Mouse (Mus musculus) midbrain, embryonic 14.5 days (tissue): ENCODE measurements at regions not wholly inside any gene's neighbourhood (a gene's known extent, or its start where the extent isn't known, plus 50 kb on each side); places are given as distances from the start of the nearest gene placed in this dataset.

Experiments
- ATAC-seq: fragments of 200-750 bp; cut with Nextera tagmentation; 2 replicates; pipeline ENCODE4 v1.8.0; 2017; ENCODE audit warnings: moderate number of reproducible peaks, moderate library complexity; ENCODE audit not compliant: low FRiP score, low TSS enrichment
- DNase-seq: peaks from one replicate; pipeline ENCODE4 v3.0.0-alpha.2; 2015
- H3K27ac ChIP-seq: fragments of 300-500 bp; sonication (generic); replicated peaks from 2 replicates; pipeline ENCODE4 v1.5.1; 2014; ENCODE audit warnings: mild to moderate bottlenecking, low read depth, low read length, moderate library complexity
- H3K27me3 ChIP-seq: fragments of 300-500 bp; sonication (generic); 2 replicates; pipeline ENCODE4 v1.6.1; 2014; ENCODE audit warnings: low read length, control low read depth, mixed read lengths; ENCODE audit not compliant: control insufficient read depth, insufficient read depth
- H3K36me3 ChIP-seq: fragments of 300-500 bp; sonication (generic); 2 replicates; pipeline ENCODE4 v1.6.1; 2014; ENCODE audit warnings: low read length, control low read depth; ENCODE audit not compliant: control insufficient read depth, insufficient read depth
- H3K4me1 ChIP-seq: fragments of 300-500 bp; sonication (generic); 2 replicates; pipeline ENCODE4 v1.6.1; 2014; ENCODE audit warnings: mild to moderate bottlenecking, antibody characterized with exemption, low read length, control low read depth; ENCODE audit not compliant: control insufficient read depth, insufficient read depth
- H3K4me2 ChIP-seq: fragments of 300-500 bp; sonication (generic); 2 replicates; pipeline ENCODE4 v1.6.1; 2014; ENCODE audit warnings: mild to moderate bottlenecking, low read length, moderate library complexity
- H3K4me3 ChIP-seq: fragments of 300-500 bp; sonication (generic); replicated peaks from 2 replicates; pipeline ENCODE4 v1.5.1; 2014; ENCODE audit warnings: low read depth, low read length
- H3K9ac ChIP-seq: fragments of 300-500 bp; sonication (generic); replicated peaks from 2 replicates; pipeline ENCODE4 v1.6.1; 2014; ENCODE audit warnings: mild to moderate bottlenecking, low read length, moderate library complexity
- H3K9me3 ChIP-seq: fragments of 300-500 bp; sonication (generic); 2 replicates; pipeline ENCODE4 v1.6.1; 2016; ENCODE audit warnings: low read length, control low read depth, mixed read lengths; ENCODE audit not compliant: control insufficient read depth
- WGBS: fragments of 180-500 bp; shearing (Covaris S2); extraction: QIAGEN DNeasy Blood & Tissue Kit; methylation state at CpG from one replicate; pipeline ENCODE4 v1.1.7; 2014; 5-methylcytosine and 5-hydroxymethylcytosine counted together

DNA sequence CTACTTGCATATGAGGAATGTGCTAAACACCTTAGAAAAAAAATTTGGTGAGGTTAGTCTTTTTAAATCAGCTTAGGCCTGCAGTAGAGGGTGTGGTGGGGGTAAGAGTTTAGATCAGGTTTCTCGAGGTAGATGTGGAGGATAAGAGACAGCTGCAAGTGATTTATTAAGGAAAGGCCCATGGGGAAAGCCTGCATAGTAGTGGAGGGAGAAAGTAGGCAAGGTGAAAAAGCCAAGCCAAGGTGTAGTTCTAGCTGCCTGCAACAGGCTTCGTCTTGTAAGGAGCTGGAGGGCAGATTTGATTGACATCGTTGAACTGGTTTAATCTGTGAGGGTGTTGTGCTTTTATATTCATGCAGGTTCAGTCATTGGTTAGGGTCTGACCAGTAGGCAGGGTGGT lies 182.2 kb upstream of the Slc30a5 start:
- H3K4me2 ChIP-seq, result no peak overlapping the region
- ATAC-seq, result no peak
- H3K9ac ChIP-seq, result no peak overlapping the region
- no peak overlapping the region for H3K27ac ChIP-seq
- no peaks in the 10 kb centered on the region for H3K9me3 ChIP-seq
- no peaks in the 10 kb centered on the region for H3K4me1 ChIP-seq
- 87% methylated on average over 3 of the region's 3 CpGs for WGBS
- DNase-seq, result no peak
- no peaks in the 10 kb centered on the region for H3K27me3 ChIP-seq
- H3K36me3 ChIP-seq, result no peaks in the 10 kb centered on the region
- no peak overlapping the region for H3K4me3 ChIP-seq

DNA sequence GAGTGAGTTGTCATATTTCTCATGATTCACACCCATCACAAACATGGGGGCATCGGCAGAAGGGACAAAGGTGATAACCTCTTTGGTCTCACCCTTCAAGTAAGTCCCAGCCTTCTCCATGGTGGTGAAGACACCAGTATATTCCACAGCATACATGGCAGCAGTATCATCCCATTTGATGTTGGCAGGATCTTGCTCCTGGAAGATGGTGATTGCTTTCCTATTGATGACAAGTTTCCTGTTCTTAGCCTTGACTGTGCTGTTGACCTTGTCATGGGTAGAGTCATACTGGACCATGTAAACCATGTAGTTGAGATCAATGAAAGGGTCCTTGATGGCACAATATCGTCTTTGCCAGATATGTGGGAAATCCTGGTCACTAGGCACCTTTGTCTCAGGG lies 180.4 kb upstream of the Slc30a5 start:
- Histone ChIP-seq H3K4me2 (no peak overlapping the region), H3K9ac (no peak overlapping the region), H3K9me3 (no peaks in the 10 kb centered on the region), H3K4me1 (no peaks in the 10 kb centered on the region), H3K36me3 (no peaks in the 10 kb centered on the region), H3K27ac (no peak overlapping the region), H3K4me3 (no peak overlapping the region), H3K27me3 (no peaks in the 10 kb centered on the region)
- 85% methylated on average over 2 of the region's 2 CpGs for WGBS
- no peak for DNase-seq
- ATAC-seq, result no peak

- Histone ChIP-seq H3K9me3 (no peaks in the 10 kb centered on the region), H3K4me3 (no peak overlapping the region)
Measured at GRCm38 (mm10) chr13:100990646-100991045, 157.4 kb upstream of the Slc30a5 start.

DNA sequence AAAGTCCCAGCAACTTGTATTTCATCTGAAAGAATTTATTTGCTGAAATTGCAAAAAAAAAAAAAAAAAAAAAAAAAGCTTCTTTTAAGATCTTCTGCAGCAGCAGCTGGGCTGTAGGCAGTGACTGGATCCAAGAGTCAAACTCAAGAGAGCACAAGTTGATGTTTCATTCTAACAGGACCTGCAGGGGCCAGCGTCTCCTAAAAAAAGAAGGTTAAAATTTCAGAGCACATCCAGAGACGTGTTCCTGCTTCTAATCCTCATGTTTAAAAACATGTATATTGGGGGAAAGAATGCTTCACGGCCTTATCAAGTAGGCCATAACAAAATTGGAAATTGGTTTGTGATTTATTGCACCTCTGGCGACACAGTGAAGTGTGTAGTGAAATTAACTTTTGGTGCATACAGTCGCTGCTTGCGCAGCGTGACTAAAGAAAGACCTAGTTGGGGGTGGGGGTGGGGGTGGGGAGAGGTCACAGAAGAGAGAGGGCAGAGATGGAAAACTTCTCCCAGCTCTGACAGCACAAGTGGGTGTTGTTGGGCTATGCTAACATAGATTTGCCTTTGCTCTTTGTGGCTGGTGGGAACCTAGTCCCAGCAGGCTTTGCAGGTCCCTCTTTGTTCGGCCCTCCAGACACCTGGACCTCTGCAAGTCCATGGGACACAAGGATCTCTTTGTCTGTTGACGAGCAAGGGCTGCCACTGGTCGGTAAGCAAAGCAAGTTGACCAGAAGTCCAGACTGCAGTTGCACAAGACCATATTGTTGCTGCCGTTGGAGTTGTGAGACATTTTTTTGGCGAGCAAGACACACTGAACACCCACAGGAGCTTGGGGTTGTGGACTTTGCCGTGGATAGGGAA lies 155.7 kb upstream of the Slc30a5 start:
- Histone ChIP-seq H3K4me2 (no peak overlapping the region), H3K9ac (no peak overlapping the region), H3K27ac (no peak overlapping the region), H3K36me3 (no peaks in the 10 kb centered on the region), H3K4me1 (no peaks in the 10 kb centered on the region), H3K27me3 (no peaks in the 10 kb centered on the region), H3K4me3 (no peak overlapping the region), H3K9me3 (no peaks in the 10 kb centered on the region)
- DNase-seq, result no peak
- ATAC-seq, result no peak
- WGBS, result 71% methylated on average over 13 of the region's 13 CpGs

More at GRCm38 (mm10) chr13:100990646-100991045, 157.4 kb upstream of the Slc30a5 start:
- DNase-seq (no peak), ATAC-seq (no peak)
- H3K27me3 ChIP-seq, result no peaks in the 10 kb centered on the region
- WGBS, result 88% methylated on average over 2 of the region's 2 CpGs
- no peak overlapping the region for H3K4me2 ChIP-seq
- H3K4me1 ChIP-seq, result no peaks in the 10 kb centered on the region
- no peak overlapping the region for H3K27ac ChIP-seq
- H3K36me3 ChIP-seq, result no peaks in the 10 kb centered on the region
- no peak overlapping the region for H3K9ac ChIP-seq

DNA sequence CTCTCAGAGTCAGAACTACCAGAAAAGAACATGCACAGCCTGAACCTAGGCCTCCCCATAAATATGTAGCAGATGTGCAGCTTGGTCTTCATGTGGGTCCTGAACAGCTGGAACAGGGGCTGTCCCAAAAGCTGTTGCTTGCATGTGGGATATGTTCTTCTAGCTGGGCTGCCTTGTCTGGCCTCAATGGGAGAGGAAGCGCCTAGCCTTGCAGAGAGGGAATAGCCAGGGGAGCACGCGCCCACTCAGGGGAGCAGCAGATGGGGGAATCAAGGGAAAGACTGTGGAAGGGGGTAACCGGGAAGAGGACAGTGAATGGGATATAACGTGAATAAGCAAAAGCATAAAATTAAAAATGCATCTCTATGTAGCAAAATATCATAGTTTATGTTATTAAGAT lies 154.9 kb upstream of the Slc30a5 start:
- Histone ChIP-seq H3K4me1 (no peaks in the 10 kb centered on the region), H3K4me2 (no peak overlapping the region)
- ATAC-seq, result no peak

DNA sequence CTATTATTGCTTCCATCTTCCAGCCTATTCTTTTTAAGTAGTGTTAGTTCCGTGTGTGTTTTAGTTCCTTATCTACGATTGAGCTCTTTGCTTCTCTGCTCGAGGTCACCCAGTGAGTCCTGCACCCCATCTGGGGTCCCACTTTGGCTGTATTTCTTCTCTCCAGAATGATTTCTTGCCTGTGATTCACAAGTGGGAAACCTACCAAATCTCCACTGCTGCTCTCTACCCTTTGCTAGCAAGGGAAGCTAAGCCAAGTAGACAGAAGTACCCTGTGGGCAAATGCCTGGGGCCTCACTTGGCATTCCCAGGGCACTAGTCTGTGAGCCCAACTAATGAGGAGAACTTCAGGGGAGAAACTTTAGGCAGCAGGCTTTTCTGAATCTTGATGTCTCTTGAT lies 142.5 kb upstream of the Slc30a5 start:
- no peak for DNase-seq
- no peak overlapping the region for H3K4me2 ChIP-seq
- ATAC-seq, result no peak
- H3K36me3 ChIP-seq, result no peaks in the 10 kb centered on the region
- H3K27ac ChIP-seq, result no peak overlapping the region
- H3K9ac ChIP-seq, result no peak overlapping the region
- no peaks in the 10 kb centered on the region for H3K9me3 ChIP-seq
- no peaks in the 10 kb centered on the region for H3K4me1 ChIP-seq
- WGBS, result 86% methylated on average over 3 of the region's 3 CpGs
- no peaks in the 10 kb centered on the region for H3K27me3 ChIP-seq
- no peak overlapping the region for H3K4me3 ChIP-seq

More for the DNA sequence above, 154.9 kb upstream of the Slc30a5 start:
- H3K36me3 ChIP-seq, result no peaks in the 10 kb centered on the region
- no peaks in the 10 kb centered on the region for H3K9me3 ChIP-seq
- H3K4me3 ChIP-seq, result no peak overlapping the region
- no peaks in the 10 kb centered on the region for H3K27me3 ChIP-seq
- WGBS, result 95% methylated on average over 5 of the region's 5 CpGs
- no peak overlapping the region for H3K27ac ChIP-seq
- H3K9ac ChIP-seq, result no peak overlapping the region
- DNase-seq, result no peak

- DNase-seq, result no peak
- 88% methylated on average over 2 of the region's 2 CpGs for WGBS
Measured at GRCm38 (mm10) chr13:100971080-100972017, 138.1 kb upstream of the Slc30a5 start.

GRCm38 (mm10) chr13:100962811-100963540 lies 129.7 kb upstream of the Slc30a5 start:
- no peak overlapping the region for H3K4me3 ChIP-seq

More at GRCm38 (mm10) chr13:100971080-100972017, 138.1 kb upstream of the Slc30a5 start:
- ATAC-seq, result no peak
- Histone ChIP-seq H3K9me3 (no peaks in the 10 kb centered on the region), H3K36me3 (no peaks in the 10 kb centered on the region), H3K9ac (no peak overlapping the region), H3K4me3 (no peak overlapping the region), H3K4me2 (no peak overlapping the region), H3K27me3 (no peaks in the 10 kb centered on the region), H3K4me1 (no peaks in the 10 kb centered on the region), H3K27ac (no peak overlapping the region)

More at GRCm38 (mm10) chr13:100962811-100963540, 129.7 kb upstream of the Slc30a5 start:
- Histone ChIP-seq H3K4me1 (no peaks in the 10 kb centered on the region), H3K36me3 (no peaks in the 10 kb centered on the region), H3K27me3 (no peaks in the 10 kb centered on the region), H3K9ac (no peak overlapping the region), H3K9me3 (no peaks in the 10 kb centered on the region), H3K4me2 (no peak overlapping the region), H3K27ac (no peak overlapping the region)
- no peak for DNase-seq
- 78% methylated on average over 4 of the region's 4 CpGs for WGBS
- no peak for ATAC-seq
